Mouse (Mus musculus): ENCODE measurements around the gene Gabrg2. TPM values are rescaled to one million over a fixed set of nuclear protein-coding genes. Genes with fewer than 3 reads are reported as not detected.

Gene Gabrg2
- polyA plus RNA-seq, 2 experiments = 0.09 TPM; not detected in 1

- Histone ChIP-seq H3K9ac (ENCODE audit: low read depth, low read length, severe bottlenecking) (no peak overlapping the region), H3K4me1 (ENCODE audit: control insufficient read depth, insufficient read depth, low read length) (no peaks in the 10 kb centered on the region), H3K36me3 (ENCODE audit: control insufficient read depth, insufficient read depth, low read length) (no peaks in the 10 kb centered on the region), H3K9me3 (ENCODE audit: control insufficient read depth, low read length) (no peaks in the 10 kb centered on the region), H3K4me2 (replicated peaks; ENCODE audit: low read depth, low read length, severe bottlenecking) (no peak overlapping the region), H3K27ac (replicated peaks; ENCODE audit: low read depth, low read length) (no peak overlapping the region), H3K4me3 (replicated peaks; ENCODE audit: low read length) (no peak overlapping the region), H3K27me3 (ENCODE audit: control insufficient read depth, insufficient read depth, low read length) (no peaks in the 10 kb centered on the region)
- ATAC-seq (ENCODE audit: low FRiP score, low read depth) (no peak), DNase-seq (ENCODE audit: low spot score) (no peak)
- WGBS = 77% methylated on average over 6 of the region's 6 CpGs
- TF ChIP-seq POLR2A (IDR thresholded peaks at IDR 0.05; ENCODE audit: borderline replicate concordance, extremely low read depth, insufficient read depth, insufficient read length) = no peak
Measured at GRCm38 (mm10) chr11:41914066-41914465, 86.6 kb downstream of the Gabrg2 start.

- TF ChIP-seq POLR2A (IDR thresholded peaks at IDR 0.05; ENCODE audit: borderline replicate concordance, extremely low read depth, insufficient read depth, insufficient read length) = no peak
- Histone ChIP-seq H3K27me3 (ENCODE audit: control insufficient read depth, insufficient read depth, low read length) (no peaks in the 10 kb centered on the region), H3K9ac (ENCODE audit: low read depth, low read length, severe bottlenecking) (no peak overlapping the region), H3K9me3 (ENCODE audit: control insufficient read depth, low read length) (no peaks in the 10 kb centered on the region), H3K4me1 (ENCODE audit: control insufficient read depth, insufficient read depth, low read length) (no peaks in the 10 kb centered on the region), H3K4me3 (replicated peaks; ENCODE audit: low read length) (no peak overlapping the region), H3K27ac (replicated peaks; ENCODE audit: low read depth, low read length) (no peak overlapping the region), H3K4me2 (replicated peaks; ENCODE audit: low read depth, low read length, severe bottlenecking) (no peak overlapping the region), H3K36me3 (ENCODE audit: control insufficient read depth, insufficient read depth, low read length) (no peaks in the 10 kb centered on the region)
- ATAC-seq (ENCODE audit: low FRiP score, low read depth) (no peak), DNase-seq (ENCODE audit: low spot score) (no peak)
- 81% methylated on average over 2 of the region's 2 CpGs for WGBS
Measured at GRCm38 (mm10) chr11:41903661-41904060, 97.0 kb downstream of the Gabrg2 start.

Other genes with a start within 250 kb of the Gabrg2 start
- 0.83 and 1.2 TPM in 2 replicates for gene Gabra1, start 182.1 kb upstream of the Gabrg2 start, polyA plus RNA-seq (2012; rRNA removed)
- gene Gabra1, start 182.1 kb upstream of the Gabrg2 start, polyA plus RNA-seq (2014; fragmentation: Nextera tagmentation; extraction: Ambion mirVana) = 2.5 and 2.8 TPM in 2 replicates